Mouse (Mus musculus) kidney, adult 2 months (tissue): ENCODE measurements around the gene Acot7.

ENCODE experiments used
- CTCF ChIP-seq: fragments of 200-500 bp; conservative IDR thresholded peaks from 2 replicates; pipeline ENCODE4 v1.5.1; 2011; ENCODE audit warnings: low read depth, mild to moderate bottlenecking, control low read depth, low read length, moderate library complexity, mixed read lengths; ENCODE audit not compliant: insufficient read depth, insufficient read length
- POLR2A ChIP-seq: fragments of 200-500 bp; IDR thresholded peaks from one replicate; pipeline ENCODE4 v1.6.1; 2011; ENCODE audit warnings: low read depth, low read length, control low read depth

GRCm38 (mm10) chr4:152177537-152178343, at the start of gene Acot7:
- TF ChIP-seq POLR2A: no peak
- TF ChIP-seq CTCF: no peak
